Mouse (Mus musculus): ENCODE data around the gene Hoxb9. TPM values are rescaled to one million over a fixed set of nuclear protein-coding genes. Genes with fewer than 3 reads are reported as not detected.

Gene Hoxb9
- total and polyA plus RNA-seq, 3 experiments, result not detected

GRCm38 (mm10) chr11:96268031-96268745, 3.1 kb upstream of the Hoxb9 start:
- H3K4me3 ChIP-seq (replicated peaks in 1 of 3; ENCODE audit: low read depth in 2 of 3, low read length in 2 of 3, poor library complexity in 1 of 3), result no peak overlapping the region
- peaks cover 95% of the 10 kb centered on the region for H3K27me3 ChIP-seq (replicated peaks)
- no peak overlapping the region for H3K27ac ChIP-seq (ENCODE audit: insufficient read depth, low read depth)
- no peak for DNase-seq (ENCODE audit: extremely low read depth)
- in situ Hi-C loops (cut with MboI; ENCODE audit: low pct_ligation_motif_present, low pct_unique_long_range_greater_than_20kb, low sequenced_read_pairs) (no loop called here), dilution Hi-C loops (cut with MboI; ENCODE audit: extremely low pct_ligation_motif_present, extremely low pct_unique_long_range_greater_than_20kb, low sequenced_read_pairs) (no loop called here)
- TF ChIP-seq ETS1 (conservative IDR thresholded peaks at IDR 0.05; ENCODE audit: low read depth, low read length), result no peak
- no peak for TF ChIP-seq ZKSCAN1 (IDR thresholded peaks at IDR 0.05; ENCODE audit: borderline replicate concordance, low read depth, low read length)
- TF ChIP-seq USF1 (IDR thresholded peaks at IDR 0.05; ENCODE audit: low read depth, low read length), result no peak
- no peak for TF ChIP-seq KAT2A (IDR thresholded peaks at IDR 0.05; ENCODE audit: insufficient replicate concordance, low read length)
- no peak for TF ChIP-seq TBP (conservative IDR thresholded peaks at IDR 0.05; ENCODE audit: low read depth, low read length)
- no peak for TF ChIP-seq ZNF384 (IDR thresholded peaks at IDR 0.05; ENCODE audit: low read depth, low read length)
- no peak for TF ChIP-seq MEF2A (IDR thresholded peaks at IDR 0.05; ENCODE audit: borderline replicate concordance, low read depth, low read length)
- TF ChIP-seq POLR2AphosphoS2 (IDR thresholded peaks at IDR 0.05; ENCODE audit: low read depth, low read length), result no peak
- TF ChIP-seq CHD2 (IDR thresholded peaks at IDR 0.05; ENCODE audit: low read length), result no peak
- no peak for TF ChIP-seq MYC (IDR thresholded peaks at IDR 0.05; ENCODE audit: low read depth, low read length)
- TF ChIP-seq RCOR1 (conservative IDR thresholded peaks at IDR 0.05; ENCODE audit: low read depth, low read length), result no peak
- no peak for TF ChIP-seq UBTF (IDR thresholded peaks at IDR 0.05; ENCODE audit: low read depth, low read length)
- no peak for TF ChIP-seq MAX (IDR thresholded peaks at IDR 0.05; ENCODE audit: low read length)
- no peak for TF ChIP-seq NELFE (IDR thresholded peaks at IDR 0.05; ENCODE audit: low read depth, low read length)
- TF ChIP-seq POLR2A (IDR thresholded peaks at IDR 0.05; ENCODE audit: low read depth, low read length), result no peak
- no peak for TF ChIP-seq ZMIZ1 (IDR thresholded peaks at IDR 0.05; ENCODE audit: low read depth, low read length)
- no peak for TF ChIP-seq CHD1 (IDR thresholded peaks at IDR 0.05; ENCODE audit: low read depth, low read length)
- TF ChIP-seq SIN3A (IDR thresholded peaks at IDR 0.05; ENCODE audit: low read length), result no peak
- no peak for TF ChIP-seq MAZ (IDR thresholded peaks at IDR 0.05; ENCODE audit: low read depth, low read length)
- H3K36me3 ChIP-seq (replicated peaks in 1 of 2; ENCODE audit: control insufficient read depth in 1 of 2, insufficient read depth in 1 of 2, low read length in 1 of 2), result no peaks in the 10 kb centered on the region
- peaks cover 0 to 5% of the 10 kb centered on the region in 2 experiments; a peak in 1 of 4 replicates for H3K4me1 ChIP-seq (ENCODE audit: control insufficient read depth in 1 of 2, insufficient read depth in 2 of 2)
- no peaks in the 10 kb centered on the region for H3K79me2 ChIP-seq (replicated peaks; ENCODE audit: control insufficient read depth, extremely low read depth, insufficient read depth, poor library complexity, severe bottlenecking)
- H3K9ac ChIP-seq (ENCODE audit: insufficient read depth, low read depth), result no peak overlapping the region
- peaks cover 14% of the 10 kb centered on the region for H3K9me3 ChIP-seq (replicated peaks; ENCODE audit: low read length)
- no peak overlapping the region for H3K4me2 ChIP-seq (ENCODE audit: insufficient read depth, low read depth, poor library complexity, severe bottlenecking)

- in situ Hi-C loops (cut with MboI; ENCODE audit: low pct_ligation_motif_present, low pct_unique_long_range_greater_than_20kb, low sequenced_read_pairs), result no loop called here
- Histone ChIP-seq H3K4me1 (ENCODE audit: control insufficient read depth in 1 of 2, insufficient read depth in 2 of 2) (peaks cover 0 to 5% of the 10 kb centered on the region in 2 experiments; a peak in 1 of 4 replicates), H3K79me2 (replicated peaks; ENCODE audit: control insufficient read depth, extremely low read depth, insufficient read depth, poor library complexity, severe bottlenecking) (no peaks in the 10 kb centered on the region), H3K27me3 (replicated peaks) (peaks cover 94% of the 10 kb centered on the region), H3K4me3 (replicated peaks in 1 of 3; ENCODE audit: low read depth in 2 of 3, low read length in 2 of 3, poor library complexity in 1 of 3) (no peak overlapping the region), H3K36me3 (replicated peaks in 1 of 2; ENCODE audit: control insufficient read depth in 1 of 2, insufficient read depth in 1 of 2, low read length in 1 of 2) (no peaks in the 10 kb centered on the region), H3K9ac (ENCODE audit: insufficient read depth, low read depth) (no peak overlapping the region), H3K4me2 (ENCODE audit: insufficient read depth, low read depth, poor library complexity, severe bottlenecking) (no peak overlapping the region), H3K9me3 (replicated peaks; ENCODE audit: low read length) (peaks cover 14% of the 10 kb centered on the region), H3K27ac (ENCODE audit: insufficient read depth, low read depth) (no peak overlapping the region)
- TF ChIP-seq ELF1 (IDR thresholded peaks at IDR 0.05; ENCODE audit: low read depth, low read length) (no peak), ZKSCAN1 (IDR thresholded peaks at IDR 0.05; ENCODE audit: borderline replicate concordance, low read depth, low read length) (no peak), MEF2A (IDR thresholded peaks at IDR 0.05; ENCODE audit: borderline replicate concordance, low read depth, low read length) (no peak), MYC (IDR thresholded peaks at IDR 0.05; ENCODE audit: low read depth, low read length) (no peak), ZC3H11A (IDR thresholded peaks at IDR 0.05; ENCODE audit: low read depth, low read length) (no peak), PAX5 (IDR thresholded peaks at IDR 0.05; ENCODE audit: low read length) (no peak), HCFC1 (IDR thresholded peaks at IDR 0.05; ENCODE audit: low read depth, low read length) (no peak), POLR2AphosphoS2 (IDR thresholded peaks at IDR 0.05; ENCODE audit: low read depth, low read length) (no peak), UBTF (IDR thresholded peaks at IDR 0.05; ENCODE audit: low read depth, low read length) (no peak), ETS1 (conservative IDR thresholded peaks at IDR 0.05; ENCODE audit: low read depth, low read length) (no peak), MXI1 (IDR thresholded peaks at IDR 0.05; ENCODE audit: low read depth, low read length) (no peak), E2F4 (IDR thresholded peaks at IDR 0.05; ENCODE audit: insufficient replicate concordance, low read depth, low read length) (no peak), JUN (IDR thresholded peaks at IDR 0.05; ENCODE audit: insufficient read depth, low read depth, low read length) (no peak), JUND (conservative IDR thresholded peaks at IDR 0.05; ENCODE audit: low read depth, low read length) (no peak), KAT2A (IDR thresholded peaks at IDR 0.05; ENCODE audit: insufficient replicate concordance, low read length) (no peak), EP300 (IDR thresholded peaks at IDR 0.05; ENCODE audit: low read length) (no peak), USF2 (conservative IDR thresholded peaks at IDR 0.05; ENCODE audit: low read depth, low read length) (no peak), ZNF384 (IDR thresholded peaks at IDR 0.05; ENCODE audit: low read depth, low read length) (no peak), TCF12 (IDR thresholded peaks at IDR 0.05; ENCODE audit: low read depth, low read length) (no peak), RAD21 (IDR thresholded peaks at IDR 0.05; ENCODE audit: low read depth, low read length) (no peak)
- dilution Hi-C loops (cut with MboI; ENCODE audit: extremely low pct_ligation_motif_present, extremely low pct_unique_long_range_greater_than_20kb, low sequenced_read_pairs), result no loop called here
- no peak for DNase-seq (ENCODE audit: extremely low read depth)
These were observed 1.4 kb upstream of the Hoxb9 start for GRCm38 (mm10) chr11:96269869-96270268.
